Mouse (Mus musculus): ENCODE data around the gene Ddb1.
A peak's percentile ranks its signal among the peaks of the same experiment; 100 is the strongest.

Gene Ddb1

GRCm38 (mm10) chr19:10590301-10590700 lies 14.8 kb upstream of the Ddb1 start:
- DNase-seq (ENCODE audit: low read depth, low spot score): no peak

- DNase-seq (ENCODE audit: low read depth, low spot score): no peak
Measured at GRCm38 (mm10) chr19:10591659-10592377, 13.3 kb upstream of the Ddb1 start.

DNA sequence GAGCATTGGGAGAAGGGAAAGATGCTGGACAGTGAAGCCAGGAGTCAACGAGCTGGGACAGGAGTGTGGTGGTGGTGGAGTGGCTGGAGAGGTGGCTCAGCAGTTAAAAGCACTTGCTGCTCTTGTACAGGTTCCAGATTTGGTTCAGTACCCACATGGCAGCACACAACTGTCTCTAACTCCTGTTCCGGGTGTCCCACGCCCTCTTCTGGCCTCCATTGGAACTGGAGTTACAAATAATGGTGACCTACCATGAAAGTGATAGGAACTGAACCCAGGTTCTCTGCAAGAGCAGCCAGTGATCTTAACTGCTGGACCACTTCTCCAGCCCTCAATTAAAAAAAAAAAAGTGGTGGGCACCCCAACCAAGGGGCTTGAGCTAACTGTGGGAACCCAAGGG lies 6.9 kb upstream of the Ddb1 start:
- DNase-seq (ENCODE audit: low read depth, low spot score): no peak

DNA sequence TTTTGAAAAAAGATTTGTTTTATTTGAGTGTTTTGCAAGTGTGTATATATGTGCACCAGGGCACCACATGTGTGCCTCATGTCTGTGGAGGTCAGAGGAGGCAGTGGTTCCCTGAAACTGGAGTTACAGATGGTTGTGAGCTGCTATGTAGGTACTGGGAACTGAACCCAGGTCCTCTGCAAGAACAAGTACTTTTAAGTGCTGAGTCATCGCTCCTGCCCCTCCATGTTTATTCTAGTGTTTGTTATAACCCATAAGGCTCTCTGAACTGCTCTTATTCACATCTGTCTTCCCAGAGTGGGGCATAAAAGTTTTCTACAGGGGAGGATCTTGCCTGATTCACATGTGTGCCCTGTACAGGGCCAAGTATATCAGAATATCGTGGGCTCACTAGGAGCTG lies 5.5 kb upstream of the Ddb1 start:
- no peak for DNase-seq (ENCODE audit: low read depth, low spot score)

- DNase-seq (ENCODE audit: low read depth, low spot score): no peak
Measured at GRCm38 (mm10) chr19:10602247-10602769, 2.8 kb upstream of the Ddb1 start.

DNA sequence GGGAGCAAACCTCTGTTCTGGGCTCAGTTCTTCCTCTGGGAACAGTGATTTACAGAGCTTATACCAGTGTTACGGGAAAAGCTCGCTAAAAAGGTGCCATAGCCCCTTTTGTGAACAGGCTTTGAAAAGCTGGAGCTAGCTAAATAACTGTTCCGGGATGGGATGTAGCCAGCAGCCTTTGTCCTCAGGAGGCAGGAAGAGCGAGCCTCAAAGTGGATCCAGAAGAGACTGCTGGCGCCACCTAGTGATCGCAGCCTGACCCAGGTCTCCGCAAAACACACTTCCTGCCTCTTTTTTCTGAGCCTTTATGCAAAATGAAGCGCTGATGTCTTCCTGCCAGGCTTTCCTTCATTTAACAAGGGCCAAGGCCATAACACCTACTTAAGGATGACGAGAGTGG lies 2.3 kb upstream of the Ddb1 start:
- DNase-seq (ENCODE audit: low read depth, low spot score): peak; percentile 63

DNA sequence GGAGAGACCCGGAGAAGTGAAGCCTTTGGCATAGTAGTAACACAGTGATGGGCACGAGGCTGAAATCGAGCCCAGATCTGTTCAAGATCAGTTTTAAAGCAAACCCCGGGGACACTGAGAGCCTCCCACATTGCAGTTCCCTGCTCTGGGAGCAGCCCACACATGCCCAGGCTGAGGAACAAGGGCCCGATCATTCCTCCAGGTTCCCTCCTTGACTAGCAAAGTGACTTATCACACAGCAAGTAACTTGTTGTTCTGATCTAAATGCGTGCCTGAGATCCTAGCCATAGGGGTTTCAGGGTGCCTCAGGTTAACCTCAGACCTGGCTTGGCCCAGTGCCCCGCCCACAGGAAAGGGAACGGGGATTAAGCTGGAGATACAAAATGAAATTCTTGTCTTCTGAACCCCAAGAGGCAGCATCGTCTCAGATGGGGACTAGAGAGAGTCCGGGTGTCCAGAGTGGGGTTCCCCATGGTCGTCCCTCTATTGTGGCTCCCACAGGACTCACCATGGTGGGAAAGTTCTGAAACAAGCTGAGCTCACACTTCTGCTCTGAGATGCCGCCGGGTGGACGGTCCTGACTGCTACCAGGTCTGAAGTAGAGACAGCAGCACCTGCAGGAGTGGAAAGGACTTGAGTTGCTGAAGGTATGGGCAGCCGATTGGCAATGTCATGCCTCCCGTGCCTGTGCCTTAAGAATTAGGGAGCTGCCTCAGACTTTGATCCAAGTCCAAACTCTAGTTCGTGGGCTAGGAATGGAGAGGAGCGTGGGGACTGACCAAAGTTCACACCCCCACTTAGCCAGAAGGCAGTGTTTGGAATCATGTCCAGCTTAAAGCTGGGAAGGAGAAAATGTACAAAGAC lies 1.2 kb upstream of the Ddb1 start:
- no peak for DNase-seq (ENCODE audit: low read depth, low spot score)

- DNase-seq (ENCODE audit: low read depth, low spot score): no peak
Measured at GRCm38 (mm10) chr19:10604534-10604933, 593 bp upstream of the Ddb1 start.

- DNase-seq (ENCODE audit: low read depth, low spot score): no peak
Measured at GRCm38 (mm10) chr19:10605901-10606622, 935 bp downstream of the Ddb1 start.

GRCm38 (mm10) chr19:10608573-10609240 lies 3.6 kb downstream of the Ddb1 start:
- DNase-seq (ENCODE audit: low read depth, low spot score): no peak

GRCm38 (mm10) chr19:10634106-10634871 lies 29.2 kb downstream of the Ddb1 start, which contains the start of gene Vwce:
Vwce (plus strand) TSS chr19:10634213.
- DNase-seq (ENCODE audit: low read depth, low spot score): no peak

DNA sequence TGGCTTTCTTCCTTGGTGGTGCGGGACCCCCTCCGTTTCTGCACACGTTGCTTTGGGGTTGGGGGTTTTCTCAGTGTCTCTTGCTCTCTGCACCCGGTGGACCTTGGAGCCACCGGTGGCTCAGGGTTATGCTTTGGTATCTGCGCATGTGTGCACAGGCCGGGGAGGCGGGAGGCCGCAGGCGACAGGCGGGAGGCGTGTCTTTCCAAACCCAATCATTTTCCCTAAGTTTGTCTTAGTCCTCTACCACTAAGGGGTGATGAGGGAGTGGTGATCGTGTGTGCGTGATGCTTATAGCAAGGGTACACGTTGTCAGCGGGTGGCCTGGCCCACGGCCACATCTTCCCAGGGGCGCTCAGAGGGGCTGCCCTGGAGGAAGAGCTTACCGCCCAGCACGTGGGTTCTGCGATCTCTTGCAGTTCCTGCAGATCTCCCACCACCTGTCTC lies 29.8 kb downstream of the Ddb1 start:
- no peak for DNase-seq (ENCODE audit: low read depth, low spot score)

DNA sequence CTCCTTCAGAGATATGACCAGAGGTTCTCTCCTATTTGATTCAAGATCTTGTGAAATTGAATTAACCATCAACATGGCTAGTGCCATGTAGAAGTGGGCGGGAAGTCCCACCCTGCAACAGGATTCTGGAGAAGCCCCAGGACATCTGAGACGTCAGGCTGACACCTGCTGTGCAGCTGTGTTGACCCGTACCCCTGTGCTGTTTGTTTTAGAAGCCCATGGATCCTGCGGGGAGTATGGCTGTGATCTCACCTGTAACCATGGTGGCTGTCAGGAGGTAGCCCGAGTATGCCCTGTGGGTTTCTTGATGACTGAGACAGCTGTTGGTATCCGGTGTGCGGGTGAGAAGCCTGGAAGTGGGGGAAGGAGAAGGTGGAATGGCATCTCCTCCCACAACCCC lies 32.7 kb downstream of the Ddb1 start:
- no peak for DNase-seq (ENCODE audit: low read depth, low spot score)

DNA sequence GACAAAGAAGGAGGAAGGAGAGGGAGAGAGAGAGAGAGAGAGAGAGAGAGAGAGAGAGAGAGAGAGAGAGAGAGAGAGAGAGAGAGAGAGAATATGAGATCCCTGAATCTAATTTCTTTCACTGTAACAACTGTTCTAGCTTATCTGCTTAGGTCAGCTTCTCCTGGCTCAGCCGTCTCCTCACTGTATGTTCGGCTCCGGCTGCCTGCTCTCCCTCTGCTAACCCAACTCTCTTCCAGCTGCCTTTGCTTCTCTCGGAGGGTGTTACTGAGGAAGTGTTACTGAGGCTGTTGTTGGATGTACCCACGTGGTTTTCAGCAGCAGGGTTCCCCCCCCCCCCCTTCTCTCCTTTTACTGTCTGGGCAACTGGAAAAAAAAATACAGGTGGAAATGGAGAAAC lies 35.0 kb downstream of the Ddb1 start:
- no peak for DNase-seq (ENCODE audit: low read depth, low spot score)

GRCm38 (mm10) chr19:10640589-10641378 lies 35.7 kb downstream of the Ddb1 start:
- DNase-seq (ENCODE audit: low read depth, low spot score): no peak

DNA sequence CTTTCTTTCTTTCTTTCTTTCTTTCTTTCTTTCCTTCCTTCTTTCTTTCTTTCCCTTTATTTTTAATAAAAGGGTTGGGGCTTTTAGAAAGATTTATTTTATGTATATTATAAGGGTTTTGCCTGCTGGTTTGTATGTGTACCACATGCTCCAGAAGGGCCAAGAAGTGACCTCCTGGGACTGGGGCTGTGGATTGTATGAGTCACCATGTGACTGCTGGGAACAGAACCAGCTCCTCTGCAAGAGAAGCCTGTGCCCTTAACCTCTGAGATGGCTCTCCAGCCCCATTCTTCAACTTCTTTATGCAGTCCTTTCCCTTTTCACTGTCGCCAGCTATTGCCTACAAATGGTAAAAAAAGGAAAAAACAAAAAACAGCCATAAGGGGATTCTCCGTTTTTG lies 40.5 kb downstream of the Ddb1 start:
- DNase-seq (ENCODE audit: low read depth, low spot score): no peak

- no peak for DNase-seq (ENCODE audit: low read depth, low spot score)
Measured at GRCm38 (mm10) chr19:10648156-10648555, 43.0 kb downstream of the Ddb1 start.

GRCm38 (mm10) chr19:10656058-10656457 lies 50.9 kb downstream of the Ddb1 start:
- DNase-seq (ENCODE audit: low read depth, low spot score): no peak

GRCm38 (mm10) chr19:10657742-10658141 lies 52.6 kb downstream of the Ddb1 start:
- DNase-seq (ENCODE audit: low read depth, low spot score): no peak

DNA sequence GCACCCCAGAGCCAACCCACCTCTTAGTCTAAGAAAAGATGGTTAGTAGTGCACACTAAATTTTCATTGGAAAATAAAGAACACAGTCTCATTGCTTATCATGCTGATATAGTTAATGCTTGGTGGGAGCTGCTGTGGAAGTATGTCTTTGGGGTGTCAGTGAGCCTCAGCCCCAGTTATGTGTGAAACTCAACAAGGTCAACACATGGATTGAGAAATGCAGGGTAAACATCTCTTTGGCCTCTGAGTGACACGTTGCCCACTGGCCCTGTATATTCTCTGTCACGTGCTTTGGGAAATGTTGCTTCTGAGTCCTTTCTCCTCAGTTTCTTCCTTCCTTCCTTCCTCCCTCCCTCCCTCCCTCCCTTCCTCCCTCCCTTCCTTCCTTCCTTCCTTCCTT lies 53.3 kb downstream of the Ddb1 start:
- DNase-seq (ENCODE audit: low read depth, low spot score): no peak

Measured in WW6 (cell line).